Mouse (Mus musculus) heart, postnatal 4 days (tissue): ENCODE measurements at regions not wholly inside any gene's neighbourhood (a gene's known extent, or its start where the extent isn't known, plus 50 kb on each side); places are given as distances from the start of the nearest gene placed in this dataset.

Source experiments
- DNase-seq: peaks from one replicate; pipeline ENCODE4 v3.0.0; 2021

GRCm38 (mm10) chr10:98309667-98310066 lies 583.1 kb upstream of the C030005K15Rik start:
- no peak for DNase-seq

- DNase-seq, result no peak
Observed at GRCm38 (mm10) chr10:98311403-98311802, 584.8 kb upstream of the C030005K15Rik start.

- DNase-seq, result no peak
Observed at GRCm38 (mm10) chr10:98318416-98318815, 591.9 kb upstream of the C030005K15Rik start.

GRCm38 (mm10) chr10:98323846-98324245 lies 590.4 kb upstream of the Atp2b1 start:
- no peak for DNase-seq

GRCm38 (mm10) chr10:98324591-98324990 lies 589.6 kb upstream of the Atp2b1 start:
- DNase-seq, result no peak

GRCm38 (mm10) chr10:98325720-98326119 lies 588.5 kb upstream of the Atp2b1 start:
- no peak for DNase-seq

- DNase-seq, result no peak
Observed at GRCm38 (mm10) chr10:98332682-98333081, 581.5 kb upstream of the Atp2b1 start.

GRCm38 (mm10) chr10:98333411-98334067 lies 580.7 kb upstream of the Atp2b1 start:
- peak; percentile 18 for DNase-seq

GRCm38 (mm10) chr10:98343827-98344226 lies 570.4 kb upstream of the Atp2b1 start:
- no peak for DNase-seq

GRCm38 (mm10) chr10:98349466-98349865 lies 564.7 kb upstream of the Atp2b1 start:
- DNase-seq, result peak; percentile 48

- no peak for DNase-seq
Observed at GRCm38 (mm10) chr10:98350318-98350926, 563.8 kb upstream of the Atp2b1 start.

- DNase-seq, result no peak
Observed at GRCm38 (mm10) chr10:98352061-98352460, 562.1 kb upstream of the Atp2b1 start.

- no peak for DNase-seq
Observed at GRCm38 (mm10) chr10:98354486-98354885, 559.7 kb upstream of the Atp2b1 start.

GRCm38 (mm10) chr10:98364604-98365003 lies 549.6 kb upstream of the Atp2b1 start:
- no peak for DNase-seq

- DNase-seq, result no peak
Observed at GRCm38 (mm10) chr10:98372561-98372960, 541.6 kb upstream of the Atp2b1 start.

GRCm38 (mm10) chr10:98373314-98373713 lies 540.9 kb upstream of the Atp2b1 start:
- DNase-seq, result no peak

GRCm38 (mm10) chr10:98374684-98375083 lies 539.5 kb upstream of the Atp2b1 start:
- DNase-seq, result no peak

- DNase-seq, result no peak
Observed at GRCm38 (mm10) chr10:98388543-98388942, 525.7 kb upstream of the Atp2b1 start.

GRCm38 (mm10) chr10:98399864-98400263 lies 514.3 kb upstream of the Atp2b1 start:
- DNase-seq, result no peak

GRCm38 (mm10) chr10:98417807-98418743 lies 496.1 kb upstream of the Atp2b1 start:
- DNase-seq, result no peak

- no peak for DNase-seq
Observed at GRCm38 (mm10) chr10:98424450-98424849, 489.8 kb upstream of the Atp2b1 start.

GRCm38 (mm10) chr10:98434974-98435373 lies 479.2 kb upstream of the Atp2b1 start:
- DNase-seq, result no peak

GRCm38 (mm10) chr10:98461538-98461937 lies 452.7 kb upstream of the Atp2b1 start:
- no peak for DNase-seq
